Mouse (Mus musculus) forebrain, postnatal 0 days (tissue): ENCODE measurements around the gene Mycbpap. TPM values are rescaled to one million over a fixed set of nuclear protein-coding genes. Genes with fewer than 3 reads are reported as not detected.

ENCODE experiments used
- ATAC-seq: fragments of 200-750 bp; cut with Nextera tagmentation; 2 replicates; pipeline ENCODE4 v1.8.0; 2017; ENCODE audit warnings: mild to moderate bottlenecking, moderate library complexity
- DNase-seq: peaks from one replicate; pipeline ENCODE4 v3.0.0-alpha.2; 2015
- H3K27ac ChIP-seq: fragments of 300-500 bp; sonication (generic); 2 replicates; pipeline ENCODE4 v1.5.1; 2014; ENCODE audit warnings: low read depth, mild to moderate bottlenecking, antibody characterized with exemption, low read length, moderate library complexity, mixed read lengths
- H3K27me3 ChIP-seq: fragments of 300-500 bp; sonication (generic); 2 replicates; pipeline ENCODE4 v1.6.1; 2014; ENCODE audit warnings: mild to moderate bottlenecking, low read length, mixed read lengths; ENCODE audit not compliant: insufficient read depth
- H3K36me3 ChIP-seq: fragments of 300-500 bp; sonication (generic); 2 replicates; pipeline ENCODE4 v1.6.1; 2014; ENCODE audit warnings: mild to moderate bottlenecking, moderate library complexity; ENCODE audit not compliant: insufficient read depth
- H3K4me1 ChIP-seq: fragments of 300-500 bp; sonication (generic); 2 replicates; pipeline ENCODE4 v1.6.1; 2014; ENCODE audit warnings: antibody characterized with exemption; ENCODE audit not compliant: insufficient read depth
- H3K4me2 ChIP-seq: fragments of 300-500 bp; sonication (generic); 2 replicates; pipeline ENCODE4 v1.6.1; 2014; ENCODE audit warnings: low read depth, mild to moderate bottlenecking, moderate library complexity
- H3K4me3 ChIP-seq: fragments of 300-500 bp; sonication (generic); 2 replicates; pipeline ENCODE4 v1.5.1; 2014; ENCODE audit warnings: low read depth, low read length, mixed read lengths
- H3K9ac ChIP-seq: fragments of 300-500 bp; sonication (generic); 2 replicates; pipeline ENCODE4 v1.6.1; 2014; ENCODE audit warnings: mild to moderate bottlenecking
- H3K9me3 ChIP-seq: fragments of 300-500 bp; sonication (generic); 2 replicates; pipeline ENCODE4 v1.6.1; 2016; ENCODE audit warnings: low read length
- CTCF ChIP-seq: sonication (generic); IDR thresholded peaks from 2 replicates; pipeline ENCODE4 v1.5.1; 2016; ENCODE audit warnings: antibody characterized with exemption, control low read depth, low read depth
- WGBS: fragments of 180-500 bp; shearing (Covaris S2); extraction: QIAGEN DNeasy Blood & Tissue Kit; methylation state at CpG from one replicate; pipeline ENCODE4 v1.1.7; 2014; 5-methylcytosine and 5-hydroxymethylcytosine counted together
- polyA plus RNA-seq: library from polyadenylated mRNA; unstranded; fragments of >200 nt; fragmentation: Nextera tagmentation; extraction: Ambion mirVana; gene quantifications from 2 replicates; pipeline ENCODE4 v1.2.1, GENCODE M21; 2015
- total RNA-seq: library from RNA; depleted of rRNA; stranded (reverse); fragments of >200 nt; gene quantifications from 2 replicates; pipeline ENCODE4 v1.2.3, GENCODE M21; 2014; rRNA removed

Gene Mycbpap
- total and polyA plus RNA-seq, 2 experiments from 2014 or later = 1.7 to 2.1 TPM

GRCm38 (mm10) chr11:94466333-94466855 is 55.1 kb downstream of the Mycbpap start:
- Histone ChIP-seq H3K27me3 (no peaks in the 10 kb centered on the region), H3K36me3 (0 out of 2 replicates have a peak, but pooled peaks cover 6% of the 10 kb centered on the region), H3K4me1 (peaks cover 27% of the 10 kb centered on the region), H3K4me3 (no peak overlapping the region), H3K9me3 (no peaks in the 10 kb centered on the region), H3K9ac (no peak overlapping the region), H3K27ac (no peak overlapping the region), H3K4me2 (no peak overlapping the region)
- ATAC-seq = no peak
- 77% methylated on average over 17 of the region's 17 CpGs for WGBS
- TF ChIP-seq CTCF = no peak
- no peak for DNase-seq

GRCm38 (mm10) chr11:94464170-94464569 is 57.4 kb downstream of the Mycbpap start:
- Histone ChIP-seq H3K4me2 (no peak overlapping the region), H3K9me3 (no peaks in the 10 kb centered on the region), H3K27me3 (no peaks in the 10 kb centered on the region), H3K4me3 (no peak overlapping the region), H3K27ac (no peak overlapping the region), H3K4me1 (peaks cover 19% of the 10 kb centered on the region), H3K9ac (no peak overlapping the region), H3K36me3 (peaks cover 10% of the 10 kb centered on the region)
- DNase-seq (no peak), ATAC-seq (no peak)
- TF ChIP-seq CTCF = no peak
- 41% methylated on average over 2 of the region's 2 CpGs for WGBS

- no peak overlapping the region for H3K4me2 ChIP-seq
- no peak overlapping the region for H3K27ac ChIP-seq
- no peaks in the 10 kb centered on the region for H3K9me3 ChIP-seq
- no peak for ATAC-seq
- no peak for DNase-seq
- H3K4me3 ChIP-seq = no peak overlapping the region
- no peak for TF ChIP-seq CTCF
- no peak overlapping the region for H3K9ac ChIP-seq
- H3K36me3 ChIP-seq = peaks cover 21% of the 10 kb centered on the region
- H3K27me3 ChIP-seq = no peaks in the 10 kb centered on the region
- 94% methylated on average over 11 of the region's 11 CpGs for WGBS
- peaks cover 6% of the 10 kb centered on the region for H3K4me1 ChIP-seq
Observed at GRCm38 (mm10) chr11:94461856-94462255, 59.7 kb downstream of the Mycbpap start.

- WGBS = 89% methylated on average over 15 of the region's 15 CpGs
- Histone ChIP-seq H3K9ac (no peak overlapping the region), H3K27me3 (no peaks in the 10 kb centered on the region), H3K36me3 (peaks cover 16% of the 10 kb centered on the region), H3K4me2 (no peak overlapping the region), H3K4me3 (no peak overlapping the region), H3K9me3 (no peaks in the 10 kb centered on the region), H3K4me1 (peaks cover 6% of the 10 kb centered on the region; the same call in 1 of the 2 replicates), H3K27ac (no peak overlapping the region)
- ATAC-seq (no peak), DNase-seq (no peak)
- TF ChIP-seq CTCF = no peak
Observed at GRCm38 (mm10) chr11:94457001-94457400, 64.5 kb downstream of the Mycbpap start.

GRCm38 (mm10) chr11:94456347-94456746 is 65.2 kb downstream of the Mycbpap start:
- H3K27ac ChIP-seq = no peak overlapping the region
- no peak for TF ChIP-seq CTCF
- ATAC-seq = no peak
- peaks cover 15% of the 10 kb centered on the region for H3K36me3 ChIP-seq
- no peaks in the 10 kb centered on the region for H3K9me3 ChIP-seq
- DNase-seq = no peak
- no peak overlapping the region for H3K4me3 ChIP-seq
- peaks cover 6% of the 10 kb centered on the region; the same call in 1 of the 2 replicates for H3K4me1 ChIP-seq
- no peak overlapping the region for H3K9ac ChIP-seq
- no peaks in the 10 kb centered on the region for H3K27me3 ChIP-seq
- 68% methylated on average over 3 of the region's 3 CpGs for WGBS
- H3K4me2 ChIP-seq = no peak overlapping the region

GRCm38 (mm10) chr11:94455161-94455820 is 66.3 kb downstream of the Mycbpap start:
- Histone ChIP-seq H3K27ac (no peak overlapping the region), H3K27me3 (no peaks in the 10 kb centered on the region), H3K4me1 (peaks cover 6% of the 10 kb centered on the region; the same call in 1 of the 2 replicates), H3K9me3 (no peaks in the 10 kb centered on the region), H3K4me3 (no peak overlapping the region), H3K36me3 (peaks cover 15% of the 10 kb centered on the region), H3K9ac (no peak overlapping the region), H3K4me2 (no peak overlapping the region)
- ATAC-seq = peak; percentile 38; the same call in 1 of the 2 replicates
- 53% methylated on average over 10 of the region's 10 CpGs for WGBS
- DNase-seq = no peak
- TF ChIP-seq CTCF = no peak

- no peak overlapping the region for H3K4me3 ChIP-seq
- no peaks in the 10 kb centered on the region for H3K27me3 ChIP-seq
- H3K9ac ChIP-seq = no peak overlapping the region
- ATAC-seq (peak; percentile 53), DNase-seq (no peak)
- TF ChIP-seq CTCF = no peak
- no peak overlapping the region for H3K27ac ChIP-seq
- no peaks in the 10 kb centered on the region for H3K9me3 ChIP-seq
- peaks cover 6% of the 10 kb centered on the region; the same call in 1 of the 2 replicates for H3K4me1 ChIP-seq
- WGBS = 72% methylated on average over 5 of the region's 5 CpGs
- H3K36me3 ChIP-seq = peaks cover 15% of the 10 kb centered on the region
- no peak overlapping the region for H3K4me2 ChIP-seq
Observed at GRCm38 (mm10) chr11:94454756-94455155, 66.8 kb downstream of the Mycbpap start.

Other genes starting within 250 kb of the Mycbpap start
- 0.92 TPM in 1 of 2 replicates, not detected in the other for gene Gm21885, start 239.9 kb downstream of the Mycbpap start, total RNA-seq
- gene Gm21885, start 239.9 kb downstream of the Mycbpap start, polyA plus RNA-seq = 0.19 TPM in 1 of 2 replicates, not detected in the other
- gene Luc7l3, start 199.8 kb downstream of the Mycbpap start, total RNA-seq = 88.8 and 108 TPM in 2 replicates
- gene Luc7l3, start 199.8 kb downstream of the Mycbpap start, polyA plus RNA-seq = 76.8 and 87.2 TPM in 2 replicates
- gene Ankrd40, start 193.7 kb downstream of the Mycbpap start, total RNA-seq = 45.5 and 51.8 TPM in 2 replicates
- gene Ankrd40, start 193.7 kb downstream of the Mycbpap start, polyA plus RNA-seq = 13.7 and 15.0 TPM in 2 replicates
- 1.1 and 1.6 TPM in 2 replicates for gene Abcc3, start 128.7 kb downstream of the Mycbpap start, total RNA-seq
- 0.97 and 0.98 TPM in 2 replicates for gene Abcc3, start 128.7 kb downstream of the Mycbpap start, polyA plus RNA-seq
- 47.1 and 62.9 TPM in 2 replicates for gene Cacna1g, start 47.5 kb downstream of the Mycbpap start, total RNA-seq
- 5.3 and 5.8 TPM in 2 replicates for gene Cacna1g, start 47.5 kb downstream of the Mycbpap start, polyA plus RNA-seq
- 0.92 and 3.1 TPM in 2 replicates for gene Spata20, start 35.6 kb downstream of the Mycbpap start, total RNA-seq
- 0.99 and 2.3 TPM in 2 replicates for gene Spata20, start 35.6 kb downstream of the Mycbpap start, polyA plus RNA-seq
- gene Epn3, start 21.8 kb downstream of the Mycbpap start, total RNA-seq = 2.0 and 2.5 TPM in 2 replicates
- 0.96 and 1.4 TPM in 2 replicates for gene Epn3, start 21.8 kb downstream of the Mycbpap start, polyA plus RNA-seq
- gene Rsad1, start 27.5 kb upstream of the Mycbpap start, total RNA-seq = 12.2 and 12.6 TPM in 2 replicates
- 7.7 and 8.8 TPM in 2 replicates for gene Rsad1, start 27.5 kb upstream of the Mycbpap start, polyA plus RNA-seq
- not detected in 2 replicates for gene Chad, start 43.3 kb upstream of the Mycbpap start, total RNA-seq
- gene Chad, start 43.3 kb upstream of the Mycbpap start, polyA plus RNA-seq = 0.30 and 0.44 TPM in 2 replicates
- 2.6 and 4.3 TPM in 2 replicates for gene Acsf2, start 80.1 kb upstream of the Mycbpap start, total RNA-seq
- 1.5 and 1.6 TPM in 2 replicates for gene Acsf2, start 80.1 kb upstream of the Mycbpap start, polyA plus RNA-seq
- 116 and 127 TPM in 2 replicates for gene Lrrc59, start 108.0 kb upstream of the Mycbpap start, total RNA-seq
- gene Lrrc59, start 108.0 kb upstream of the Mycbpap start, polyA plus RNA-seq = 144 and 145 TPM in 2 replicates
- 50.7 and 57.0 TPM in 2 replicates for gene Mrpl27, start 132.0 kb upstream of the Mycbpap start, total RNA-seq
- 126 and 149 TPM in 2 replicates for gene Mrpl27, start 132.0 kb upstream of the Mycbpap start, polyA plus RNA-seq
- 2.4 and 2.5 TPM in 2 replicates for gene Eme1, start 132.2 kb upstream of the Mycbpap start, total RNA-seq
- gene Eme1, start 132.2 kb upstream of the Mycbpap start, polyA plus RNA-seq = 1.4 and 1.6 TPM in 2 replicates
- gene Xylt2, start 155.8 kb upstream of the Mycbpap start, total RNA-seq = 24.0 and 34.0 TPM in 2 replicates
- 9.1 and 10.9 TPM in 2 replicates for gene Xylt2, start 155.8 kb upstream of the Mycbpap start, polyA plus RNA-seq
- not detected in 2 replicates for gene Gm11541, start 182.8 kb upstream of the Mycbpap start, total RNA-seq
- gene Gm11541, start 182.8 kb upstream of the Mycbpap start, polyA plus RNA-seq = not detected in 2 replicates
- 0.23 TPM in 1 of 2 replicates, not detected in the other for gene Cdc34b, start 220.0 kb upstream of the Mycbpap start, total RNA-seq
- not detected in 2 replicates for gene Cdc34b, start 220.0 kb upstream of the Mycbpap start, polyA plus RNA-seq